Mouse (Mus musculus) lung, postnatal 10 days (tissue): ENCODE measurements at regions not wholly inside any gene's neighbourhood (a gene's known extent, or its start where the extent isn't known, plus 50 kb on each side); places are given as distances from the start of the nearest gene placed in this dataset.
"Not testable (repeated sequence)": the region's sequence is repeated elsewhere in the genome, so short reads cannot be mapped to it uniquely, and the experiment has no call there.

Experiments
- DNase-seq: peaks from one replicate; pipeline ENCODE4 v3.0.0; 2021

GRCm38 (mm10) chr5:67487965-67488409 lies 59.9 kb upstream of the Bend4 start:
- peak; percentile 13 for DNase-seq

GRCm38 (mm10) chr5:67490709-67491108 lies 62.6 kb upstream of the Bend4 start:
- DNase-seq, result not testable (repeated sequence)

GRCm38 (mm10) chr5:67492893-67493302 lies 64.8 kb upstream of the Bend4 start:
- DNase-seq, result no peak

- no peak for DNase-seq
Measured at GRCm38 (mm10) chr5:67496710-67497109, 68.6 kb upstream of the Bend4 start.

- DNase-seq, result no peak
Measured at GRCm38 (mm10) chr5:67520251-67520650, 87.4 kb upstream of the Shisa3 start.

GRCm38 (mm10) chr5:67521423-67521912 lies 86.2 kb upstream of the Shisa3 start:
- DNase-seq, result no peak

GRCm38 (mm10) chr5:67530149-67530548 lies 77.5 kb upstream of the Shisa3 start:
- DNase-seq, result peak; percentile 17

- peak; percentile 38 for DNase-seq
Measured at GRCm38 (mm10) chr5:67530957-67531356, 76.7 kb upstream of the Shisa3 start.

GRCm38 (mm10) chr5:67532351-67532750 lies 75.3 kb upstream of the Shisa3 start:
- peak; percentile 83 for DNase-seq

GRCm38 (mm10) chr5:67532756-67533255 lies 74.9 kb upstream of the Shisa3 start:
- peak; percentile 2 for DNase-seq

GRCm38 (mm10) chr5:67534056-67534455 lies 73.6 kb upstream of the Shisa3 start:
- peak; percentile 9 for DNase-seq

- DNase-seq, result peak; percentile 37
Measured at GRCm38 (mm10) chr5:67537990-67538389, 69.7 kb upstream of the Shisa3 start.

- DNase-seq, result no peak
Measured at GRCm38 (mm10) chr5:67539591-67540238, 68.0 kb upstream of the Shisa3 start.

GRCm38 (mm10) chr5:67541867-67542266 lies 65.8 kb upstream of the Shisa3 start:
- DNase-seq, result no peak

- no peak for DNase-seq
Measured at GRCm38 (mm10) chr5:67544028-67544589, 63.6 kb upstream of the Shisa3 start.

GRCm38 (mm10) chr5:67550257-67550656 lies 57.4 kb upstream of the Shisa3 start:
- DNase-seq, result no peak

GRCm38 (mm10) chr5:67551668-67552390 lies 55.9 kb upstream of the Shisa3 start:
- no peak for DNase-seq

- DNase-seq, result no peak
Measured at GRCm38 (mm10) chr5:67552865-67553264, 54.8 kb upstream of the Shisa3 start.
